Mouse (Mus musculus): ENCODE measurements at regions not wholly inside any gene's neighbourhood (a gene's known extent, or its start where the extent isn't known, plus 50 kb on each side); places are given as distances from the start of the nearest gene placed in this dataset.

GRCm38 (mm10) chr8:98767036-98767435 lies 649.2 kb downstream of the Cdh8 start:
- DNase-seq (ENCODE audit: low spot score) = peak; percentile 40
- ATAC-seq (ENCODE audit: low FRiP score) = no peak
- H3K4me2 ChIP-seq (replicated peaks) = no peak overlapping the region

GRCm38 (mm10) chr8:98756596-98756995 lies 659.7 kb downstream of the Cdh8 start:
- Histone ChIP-seq H3K27me3 (ENCODE audit: control insufficient read depth, insufficient read depth, low read length) (no peaks in the 10 kb centered on the region), H3K9ac (no peak overlapping the region), H3K9me3 (ENCODE audit: control insufficient read depth, low read length) (no peaks in the 10 kb centered on the region), H3K4me2 (replicated peaks) (no peak overlapping the region), H3K4me1 (replicated peaks; ENCODE audit: control insufficient read depth, insufficient read depth, low read length) (no peaks in the 10 kb centered on the region), H3K27ac (no peak overlapping the region), H3K36me3 (replicated peaks; ENCODE audit: control insufficient read depth, insufficient read depth) (no peaks in the 10 kb centered on the region), H3K4me3 (replicated peaks; ENCODE audit: low read length) (no peak overlapping the region)
- DNase-seq (ENCODE audit: low spot score) (no peak), ATAC-seq (ENCODE audit: low FRiP score) (no peak)

More at GRCm38 (mm10) chr8:98767036-98767435, 649.2 kb downstream of the Cdh8 start:
- no peaks in the 10 kb centered on the region for H3K36me3 ChIP-seq (replicated peaks; ENCODE audit: control insufficient read depth, insufficient read depth)
- no peak overlapping the region for H3K4me3 ChIP-seq (replicated peaks; ENCODE audit: low read length)
- no peaks in the 10 kb centered on the region for H3K27me3 ChIP-seq (ENCODE audit: control insufficient read depth, insufficient read depth, low read length)
- no peaks in the 10 kb centered on the region for H3K4me1 ChIP-seq (replicated peaks; ENCODE audit: control insufficient read depth, insufficient read depth, low read length)
- H3K27ac ChIP-seq = no peak overlapping the region
- H3K9ac ChIP-seq = no peak overlapping the region
- no peaks in the 10 kb centered on the region for H3K9me3 ChIP-seq (ENCODE audit: control insufficient read depth, low read length)

- Histone ChIP-seq H3K9me3 (ENCODE audit: control insufficient read depth, low read length) (no peaks in the 10 kb centered on the region), H3K4me2 (replicated peaks) (no peak overlapping the region), H3K27me3 (ENCODE audit: control insufficient read depth, insufficient read depth, low read length) (no peaks in the 10 kb centered on the region), H3K9ac (no peak overlapping the region), H3K36me3 (replicated peaks; ENCODE audit: control insufficient read depth, insufficient read depth) (no peaks in the 10 kb centered on the region), H3K27ac (no peak overlapping the region), H3K4me1 (replicated peaks; ENCODE audit: control insufficient read depth, insufficient read depth, low read length) (no peaks in the 10 kb centered on the region), H3K4me3 (replicated peaks; ENCODE audit: low read length) (no peak overlapping the region)
- ATAC-seq (ENCODE audit: low FRiP score) (no peak), DNase-seq (ENCODE audit: low spot score) (no peak)
- 72% methylated on average over 2 of the region's 2 CpGs for WGBS
Observed at GRCm38 (mm10) chr8:98755795-98756194, 660.5 kb downstream of the Cdh8 start.

- no peak for DNase-seq (ENCODE audit: low spot score)
- H3K9ac ChIP-seq = no peak overlapping the region
- no peaks in the 10 kb centered on the region for H3K9me3 ChIP-seq (ENCODE audit: control insufficient read depth, low read length)
- no peak overlapping the region for H3K4me3 ChIP-seq (replicated peaks; ENCODE audit: low read length)
- H3K27me3 ChIP-seq (ENCODE audit: control insufficient read depth, insufficient read depth, low read length) = no peaks in the 10 kb centered on the region
- WGBS = 13% methylated on average over 6 of the region's 6 CpGs
- no peaks in the 10 kb centered on the region for H3K4me1 ChIP-seq (replicated peaks; ENCODE audit: control insufficient read depth, insufficient read depth, low read length)
- peak; percentile 27; the same call in 1 of the 2 replicates for ATAC-seq (ENCODE audit: low FRiP score)
- H3K36me3 ChIP-seq (replicated peaks; ENCODE audit: control insufficient read depth, insufficient read depth) = no peaks in the 10 kb centered on the region
- H3K27ac ChIP-seq = no peak overlapping the region
- peak overlapping the region; percentile 24 for H3K4me2 ChIP-seq (replicated peaks)
Observed at GRCm38 (mm10) chr8:98752367-98752766, 663.9 kb downstream of the Cdh8 start.

GRCm38 (mm10) chr8:98707753-98708152 lies 708.5 kb downstream of the Cdh8 start:
- no peak overlapping the region for H3K9ac ChIP-seq
- H3K36me3 ChIP-seq (replicated peaks; ENCODE audit: control insufficient read depth, insufficient read depth) = no peaks in the 10 kb centered on the region
- H3K27ac ChIP-seq = no peak overlapping the region
- H3K4me1 ChIP-seq (replicated peaks; ENCODE audit: control insufficient read depth, insufficient read depth, low read length) = no peaks in the 10 kb centered on the region
- no peak for DNase-seq (ENCODE audit: low spot score)
- H3K4me2 ChIP-seq (replicated peaks) = no peak overlapping the region
- H3K4me3 ChIP-seq (replicated peaks; ENCODE audit: low read length) = no peak overlapping the region
- ATAC-seq (ENCODE audit: low FRiP score) = no peak
- H3K27me3 ChIP-seq (ENCODE audit: control insufficient read depth, insufficient read depth, low read length) = no peaks in the 10 kb centered on the region
- WGBS = 91% methylated on average over 1 of the region's 1 CpGs
- no peaks in the 10 kb centered on the region for H3K9me3 ChIP-seq (ENCODE audit: control insufficient read depth, low read length)

GRCm38 (mm10) chr8:98706122-98706521 lies 710.1 kb downstream of the Cdh8 start:
- DNase-seq (ENCODE audit: low spot score) = no peak
- H3K9ac ChIP-seq = no peak overlapping the region
- no peak overlapping the region for H3K4me2 ChIP-seq (replicated peaks)
- no peak overlapping the region for H3K27ac ChIP-seq
- no peaks in the 10 kb centered on the region for H3K9me3 ChIP-seq (ENCODE audit: control insufficient read depth, low read length)
- no peaks in the 10 kb centered on the region for H3K27me3 ChIP-seq (ENCODE audit: control insufficient read depth, insufficient read depth, low read length)
- 31% methylated on average over 4 of the region's 4 CpGs for WGBS
- no peaks in the 10 kb centered on the region for H3K4me1 ChIP-seq (replicated peaks; ENCODE audit: control insufficient read depth, insufficient read depth, low read length)
- no peaks in the 10 kb centered on the region for H3K36me3 ChIP-seq (replicated peaks; ENCODE audit: control insufficient read depth, insufficient read depth)
- no peak overlapping the region for H3K4me3 ChIP-seq (replicated peaks; ENCODE audit: low read length)
- no peak for ATAC-seq (ENCODE audit: low FRiP score)

- no peak overlapping the region for H3K9ac ChIP-seq
- no peak overlapping the region for H3K4me3 ChIP-seq (replicated peaks; ENCODE audit: low read length)
- H3K4me1 ChIP-seq (replicated peaks; ENCODE audit: control insufficient read depth, insufficient read depth, low read length) = no peaks in the 10 kb centered on the region
- 96% methylated on average over 9 of the region's 9 CpGs for WGBS
- no peaks in the 10 kb centered on the region for H3K36me3 ChIP-seq (replicated peaks; ENCODE audit: control insufficient read depth, insufficient read depth)
- H3K9me3 ChIP-seq (ENCODE audit: control insufficient read depth, low read length) = no peaks in the 10 kb centered on the region
- no peak overlapping the region for H3K27ac ChIP-seq
- H3K27me3 ChIP-seq (ENCODE audit: control insufficient read depth, insufficient read depth, low read length) = no peaks in the 10 kb centered on the region
- ATAC-seq (ENCODE audit: low FRiP score) = no peak
- no peak overlapping the region for H3K4me2 ChIP-seq (replicated peaks)
- DNase-seq (ENCODE audit: low spot score) = no peak
Observed at GRCm38 (mm10) chr8:98685195-98685594, 731.1 kb downstream of the Cdh8 start.

- Histone ChIP-seq H3K27ac (no peak overlapping the region), H3K36me3 (replicated peaks; ENCODE audit: control insufficient read depth, insufficient read depth) (no peaks in the 10 kb centered on the region), H3K27me3 (ENCODE audit: control insufficient read depth, insufficient read depth, low read length) (no peaks in the 10 kb centered on the region), H3K4me3 (replicated peaks; ENCODE audit: low read length) (no peak overlapping the region), H3K4me2 (replicated peaks) (no peak overlapping the region), H3K4me1 (replicated peaks; ENCODE audit: control insufficient read depth, insufficient read depth, low read length) (no peaks in the 10 kb centered on the region), H3K9ac (no peak overlapping the region), H3K9me3 (ENCODE audit: control insufficient read depth, low read length) (no peaks in the 10 kb centered on the region)
- ATAC-seq (ENCODE audit: low FRiP score) = no peak
- WGBS = 93% methylated on average over 6 of the region's 6 CpGs
- DNase-seq (ENCODE audit: low spot score) = no peak
Observed at GRCm38 (mm10) chr8:98684531-98684930, 731.7 kb downstream of the Cdh8 start.

- H3K9ac ChIP-seq = no peak overlapping the region
- no peak overlapping the region for H3K4me2 ChIP-seq (replicated peaks)
- no peak overlapping the region for H3K4me3 ChIP-seq (replicated peaks; ENCODE audit: low read length)
- H3K4me1 ChIP-seq (replicated peaks; ENCODE audit: control insufficient read depth, insufficient read depth, low read length) = no peaks in the 10 kb centered on the region
- no peak overlapping the region for H3K27ac ChIP-seq
- ATAC-seq (ENCODE audit: low FRiP score) (no peak), DNase-seq (ENCODE audit: low spot score) (no peak)
- no peaks in the 10 kb centered on the region for H3K36me3 ChIP-seq (replicated peaks; ENCODE audit: control insufficient read depth, insufficient read depth)
- 95% methylated on average over 2 of the region's 2 CpGs for WGBS
- H3K9me3 ChIP-seq (ENCODE audit: control insufficient read depth, low read length) = no peaks in the 10 kb centered on the region
- no peaks in the 10 kb centered on the region for H3K27me3 ChIP-seq (ENCODE audit: control insufficient read depth, insufficient read depth, low read length)
Observed at GRCm38 (mm10) chr8:98680065-98680464, 736.2 kb downstream of the Cdh8 start.

- no peak overlapping the region for H3K4me2 ChIP-seq (replicated peaks)
- WGBS = 70% methylated on average over 2 of the region's 2 CpGs
- H3K9me3 ChIP-seq (ENCODE audit: control insufficient read depth, low read length) = no peaks in the 10 kb centered on the region
- ATAC-seq (ENCODE audit: low FRiP score) = no peak
- no peak for DNase-seq (ENCODE audit: low spot score)
- H3K27ac ChIP-seq = no peak overlapping the region
- H3K4me1 ChIP-seq (replicated peaks; ENCODE audit: control insufficient read depth, insufficient read depth, low read length) = no peaks in the 10 kb centered on the region
- no peaks in the 10 kb centered on the region for H3K27me3 ChIP-seq (ENCODE audit: control insufficient read depth, insufficient read depth, low read length)
- no peaks in the 10 kb centered on the region for H3K36me3 ChIP-seq (replicated peaks; ENCODE audit: control insufficient read depth, insufficient read depth)
- H3K9ac ChIP-seq = no peak overlapping the region
- no peak overlapping the region for H3K4me3 ChIP-seq (replicated peaks; ENCODE audit: low read length)
Observed at GRCm38 (mm10) chr8:98659287-98659686, 757.0 kb downstream of the Cdh8 start.
